Mouse (Mus musculus) MEL (cell line): ENCODE measurements around the gene BC005561. TPM values are rescaled to one million over a fixed set of nuclear protein-coding genes. Genes with fewer than 3 reads are reported as not detected.

Source experiments
- DNase-seq: peaks from one replicate; pipeline ENCODE4 v3.0.0; 2011; ENCODE audit warnings: low read depth, low spot score
- H3K27ac ChIP-seq: 2 replicates; pipeline ENCODE4 v1.5.1; 2012; ENCODE audit warnings: low read depth, mild to moderate bottlenecking, control low read depth, low read length, moderate library complexity; ENCODE audit not compliant: control insufficient read depth
- H3K27me3 ChIP-seq, 2 experiments: fragments of 150-350 bp in 1 of 2; sonication (generic) in 1 of 2; 2 replicates each; pipeline ENCODE4 v1.6.1; 2012; ENCODE audit warnings: low read length in 2 of 2, mild to moderate bottlenecking in 2 of 2, improper control_type of control experiment in 1 of 2, moderate library complexity in 1 of 2; ENCODE audit not compliant: insufficient read depth in 2 of 2, control insufficient read depth in 1 of 2
- H3K36me3 ChIP-seq, 2 experiments: 2 replicates each; pipeline ENCODE4 v1.6.1; 2012 to 2014; ENCODE audit warnings: low read length in 2 of 2, improper control_type of control experiment in 1 of 2, inconsistent platforms in 1 of 2, mild to moderate bottlenecking in 1 of 2; ENCODE audit not compliant: insufficient read depth in 2 of 2, control insufficient read depth in 1 of 2
- H3K4me1 ChIP-seq, 2 experiments: fragments of 150-350 bp in 1 of 2; sonication (generic) in 1 of 2; 2 replicates each; pipeline ENCODE4 v1.6.1; 2012; ENCODE audit warnings: low read length in 2 of 2, improper control_type of control experiment in 1 of 2, mild to moderate bottlenecking in 1 of 2; ENCODE audit not compliant: insufficient read depth in 2 of 2, control insufficient read depth in 1 of 2
- H3K4me3 ChIP-seq, 2 experiments: fragments of 150-350 bp in 1 of 2; sonication (generic) in 1 of 2; 2 replicates each; pipeline ENCODE4 v1.5.1; 2012; ENCODE audit warnings: low read depth in 2 of 2, low read length in 2 of 2, mild to moderate bottlenecking in 2 of 2, moderate library complexity in 2 of 2, control low read depth in 1 of 2, improper control_type of control experiment in 1 of 2; ENCODE audit not compliant: control insufficient read depth in 1 of 2, insufficient read depth in 1 of 2
- H3K79me2 ChIP-seq: 2 replicates; pipeline ENCODE4 v1.6.1; 2012; ENCODE audit warnings: mild to moderate bottlenecking, low read length, moderate library complexity; ENCODE audit not compliant: control insufficient read depth, poor library complexity, insufficient read depth
- H3K9ac ChIP-seq: 2 replicates; pipeline ENCODE4 v1.6.1; 2012; ENCODE audit warnings: low read depth, mild to moderate bottlenecking, control low read depth, low read length, moderate library complexity; ENCODE audit not compliant: control insufficient read depth, poor library complexity, severe bottlenecking
- H3K9me3 ChIP-seq: fragments of 150-350 bp; sonication (generic); replicated peaks from 2 replicates; pipeline ENCODE4 v1.6.1; 2012; ENCODE audit warnings: mild to moderate bottlenecking, low read length, improper control_type of control experiment, moderate library complexity; ENCODE audit not compliant: insufficient read depth
- BHLHE40 ChIP-seq: IDR thresholded peaks from 2 replicates; pipeline ENCODE4 v1.6.1; 2012; ENCODE audit warnings: low read depth, mild to moderate bottlenecking, inconsistent platforms, low read length, improper control_type of control experiment, borderline replicate concordance
- CHD2 ChIP-seq: IDR thresholded peaks from 2 replicates; pipeline ENCODE4 v1.6.1; 2011; ENCODE audit warnings: low read length, improper control_type of control experiment
- CTCF ChIP-seq, 3 experiments: IDR thresholded peaks in 2 of 3; conservative IDR thresholded peaks in 1 of 3; 2 replicates each; pipeline ENCODE4 v1.5.1; 2011 to 2012; ENCODE audit warnings: low read length in 3 of 3, low read depth in 2 of 3, mild to moderate bottlenecking in 2 of 3, improper control_type of control experiment in 1 of 3, inconsistent platforms in 1 of 3, mixed read lengths in 1 of 3, moderate library complexity in 1 of 3; ENCODE audit not compliant: control insufficient read depth in 1 of 3, insufficient read depth in 1 of 3, poor library complexity in 1 of 3, severe bottlenecking in 1 of 3
- E2F4 ChIP-seq: IDR thresholded peaks from 2 replicates; pipeline ENCODE4 v1.6.1; 2011; ENCODE audit warnings: low read depth, low read length, improper control_type of control experiment, borderline replicate concordance
- HCFC1 ChIP-seq: IDR thresholded peaks from 2 replicates; pipeline ENCODE4 v1.6.1; 2012; ENCODE audit warnings: low read depth, mild to moderate bottlenecking, inconsistent platforms, low read length, improper control_type of control experiment, moderate library complexity
- JUND ChIP-seq: IDR thresholded peaks from 2 replicates; pipeline ENCODE4 v1.6.1; 2011; ENCODE audit warnings: low read depth, mild to moderate bottlenecking, improper control_type of control experiment, low read length
- KAT2A ChIP-seq: conservative IDR thresholded peaks from 2 replicates; pipeline ENCODE4 v1.6.1; 2012; ENCODE audit warnings: low read depth, low read length, improper control_type of control experiment, inconsistent platforms
- MYC ChIP-seq: IDR thresholded peaks from 2 replicates; pipeline ENCODE4 v1.6.1; 2011; ENCODE audit warnings: low read depth, mild to moderate bottlenecking, low read length, improper control_type of control experiment, moderate library complexity
- NRF1 ChIP-seq: IDR thresholded peaks from 2 replicates; pipeline ENCODE4 v1.6.1; 2014; ENCODE audit warnings: low read depth, mild to moderate bottlenecking, inconsistent platforms, low read length, improper control_type of control experiment, moderate library complexity; ENCODE audit not compliant: poor library complexity, insufficient read depth, severe bottlenecking
- POLR2AphosphoS2 ChIP-seq: IDR thresholded peaks from 2 replicates; pipeline ENCODE4 v1.6.1; 2011; ENCODE audit warnings: low read length, improper control_type of control experiment
- POLR2AphosphoS5 ChIP-seq: IDR thresholded peaks from 2 replicates; pipeline ENCODE4 v1.6.1; 2012; ENCODE audit warnings: low read depth, borderline replicate concordance, mild to moderate bottlenecking, inconsistent platforms, low read length, moderate library complexity, mixed read lengths
- RAD21 ChIP-seq: IDR thresholded peaks from 2 replicates; pipeline ENCODE4 v1.6.1; 2011; ENCODE audit warnings: mild to moderate bottlenecking, low read depth, low read length, improper control_type of control experiment
- RCOR1 ChIP-seq: IDR thresholded peaks from 2 replicates; pipeline ENCODE4 v1.6.1; 2012; ENCODE audit warnings: low read depth, mild to moderate bottlenecking, inconsistent platforms, low read length, improper control_type of control experiment
- SMC3 ChIP-seq: IDR thresholded peaks from 2 replicates; pipeline ENCODE4 v1.6.1; 2011; ENCODE audit warnings: low read depth, low read length, improper control_type of control experiment
- TAL1 ChIP-seq: IDR thresholded peaks from 2 replicates; pipeline ENCODE4 v1.6.1; 2012; ENCODE audit warnings: mild to moderate bottlenecking, inconsistent platforms, low read length, moderate library complexity, mixed read lengths
- TCF12 ChIP-seq: IDR thresholded peaks from 2 replicates; pipeline ENCODE4 v1.6.1; 2014; ENCODE audit warnings: low read depth, mild to moderate bottlenecking, inconsistent platforms, low read length, improper control_type of control experiment, moderate library complexity
- USF1 ChIP-seq: IDR thresholded peaks from 2 replicates; pipeline ENCODE4 v1.6.1; 2014; ENCODE audit warnings: low read depth, mild to moderate bottlenecking, inconsistent platforms, low read length, improper control_type of control experiment, moderate library complexity
- USF2 ChIP-seq, 2 experiments: IDR thresholded peaks; 2 replicates each; pipeline ENCODE4 v1.6.1; 2011 to 2012; ENCODE audit warnings: improper control_type of control experiment in 2 of 2, low read length in 2 of 2, borderline replicate concordance in 1 of 2, inconsistent platforms in 1 of 2, low read depth in 1 of 2, mild to moderate bottlenecking in 1 of 2; ENCODE audit not compliant: insufficient read depth in 1 of 2
- ZC3H11A ChIP-seq: IDR thresholded peaks from 2 replicates; pipeline ENCODE4 v1.6.1; 2012; ENCODE audit warnings: low read depth, mild to moderate bottlenecking, inconsistent platforms, low read length, improper control_type of control experiment
- ZNF384 ChIP-seq: IDR thresholded peaks from 2 replicates; pipeline ENCODE4 v1.6.1; 2012; ENCODE audit warnings: low read depth, mild to moderate bottlenecking, inconsistent platforms, low read length, improper control_type of control experiment
- polyA plus RNA-seq, 2 experiments: library from polyadenylated mRNA; stranded (reverse) in 1 of 2; unstranded in 1 of 2; fragments of >175 nt in 1 of 2; fragments of >200 nt in 1 of 2; gene quantifications; 2 replicates each; pipeline versions ENCODE4 v1.2.1 to v1.2.4; 2012; ENCODE audit warnings: low replicate concordance in 2 of 2, low read depth in 1 of 2; ENCODE audit not compliant: insufficient read length in 2 of 2, insufficient read depth in 1 of 2, missing spikeins in 1 of 2
- total RNA-seq: library from RNA; depleted of rRNA; stranded (reverse); fragments of 300-350 nt; gene quantifications from 2 replicates; pipeline ENCODE4 v1.2.3, GENCODE M21; 2012

BC005561 gene
- total and polyA plus RNA-seq, 3 experiments, result 3.1 to 5.1 TPM; not detected in 1

- Histone ChIP-seq H3K27me3 (no peaks in the 10 kb centered on the region; a peak in 1 of 4 replicates), H3K79me2 (no peaks in the 10 kb centered on the region), H3K4me3 (no peak overlapping the region), H3K9me3 (no peaks in the 10 kb centered on the region), H3K27ac (no peak overlapping the region)
- no peak for DNase-seq
- TF ChIP-seq POLR2AphosphoS2 (no peak), HCFC1 (no peak), BHLHE40 (no peak), ZC3H11A (no peak), KAT2A (no peak), RAD21 (no peak), TAL1 (no peak), USF1 (no peak), TCF12 (no peak), CHD2 (no peak), MYC (no peak), ZNF384 (no peak), NRF1 (no peak), CTCF (IDR thresholded peaks at IDR 0.05 in 2 of 3, conservative IDR thresholded peaks at IDR 0.05 in 1 of 3; ENCODE audit: control insufficient read depth in 1 of 3, insufficient read depth in 1 of 3, low read depth in 2 of 3, low read length in 3 of 3, poor library complexity in 1 of 3, severe bottlenecking in 1 of 3) (no peak), E2F4 (no peak)
- TF ChIP-seq, all 39 proteins: peak for 0
- Histone ChIP-seq H3K36me3 (no peaks in the 10 kb centered on the region), H3K4me1 (no peaks in the 10 kb centered on the region), H3K9ac (no peak overlapping the region)
Measured at GRCm38 (mm10) chr5:104460856-104461255, 47.3 kb upstream of the BC005561 start.

- no peak overlapping the region for H3K9ac ChIP-seq
- H3K4me1 ChIP-seq, result no peaks in the 10 kb centered on the region
- no peaks in the 10 kb centered on the region; a peak in 1 of 4 replicates for H3K27me3 ChIP-seq
- H3K27ac ChIP-seq, result no peak overlapping the region
- DNase-seq, result no peak
- no peaks in the 10 kb centered on the region for H3K9me3 ChIP-seq
- no peaks in the 10 kb centered on the region for H3K79me2 ChIP-seq
- H3K4me3 ChIP-seq, result no peak overlapping the region
- no peaks in the 10 kb centered on the region for H3K36me3 ChIP-seq
- TF ChIP-seq RAD21, result no peak
- TF ChIP-seq HCFC1, result no peak
- TF ChIP-seq BHLHE40, result no peak
Measured at GRCm38 (mm10) chr5:104465279-104465678, 42.9 kb upstream of the BC005561 start.

GRCm38 (mm10) chr5:104465731-104466130, 42.4 kb upstream of the BC005561 start:
- H3K79me2 ChIP-seq, result no peaks in the 10 kb centered on the region
- no peak overlapping the region for H3K27ac ChIP-seq
- H3K27me3 ChIP-seq, result no peaks in the 10 kb centered on the region; a peak in 1 of 4 replicates
- no peaks in the 10 kb centered on the region for H3K36me3 ChIP-seq
- no peaks in the 10 kb centered on the region for H3K9me3 ChIP-seq
- DNase-seq, result no peak
- H3K4me3 ChIP-seq, result no peak overlapping the region
- H3K4me1 ChIP-seq, result no peaks in the 10 kb centered on the region
- TF ChIP-seq RCOR1 (no peak), POLR2AphosphoS5 (no peak), ZC3H11A (no peak), USF2 (IDR thresholded peaks at IDR 0.05; ENCODE audit: borderline replicate concordance in 1 of 2, insufficient read depth in 1 of 2, low read depth in 1 of 2, low read length in 2 of 2) (no peak), SMC3 (no peak), JUND (no peak)
- H3K9ac ChIP-seq, result no peak overlapping the region
